Mouse (Mus musculus) right cerebral cortex, postnatal 10 days (tissue): ENCODE results near the gene Fnbp1.

Source experiments
- DNase-seq, 2 experiments: peaks; one replicate each; pipeline ENCODE4 v3.0.0; 2021; ENCODE audit warnings: low spot score in 2 of 2

Gene Fnbp1

DNA sequence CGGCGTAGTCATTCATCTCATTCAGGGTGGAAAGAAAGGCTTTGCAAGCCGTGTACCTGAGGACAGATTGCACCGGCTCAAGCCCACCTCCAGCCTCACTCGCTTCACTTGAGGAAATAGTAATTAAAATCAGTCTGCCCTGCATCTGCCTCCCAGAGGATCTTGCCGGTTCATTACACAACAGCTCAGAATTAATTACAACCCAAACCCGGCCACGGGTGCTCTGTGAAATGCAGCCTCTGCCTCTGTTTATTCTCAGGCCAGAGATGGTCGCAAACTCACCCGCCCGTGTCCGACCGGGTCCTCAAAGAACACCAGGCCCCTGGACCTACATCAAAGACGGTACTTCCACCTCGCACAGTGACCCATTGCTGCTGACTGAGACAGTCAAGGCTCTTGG is 45.7 kb downstream of the Fnbp1 start:
- DNase-seq, result no peak

DNA sequence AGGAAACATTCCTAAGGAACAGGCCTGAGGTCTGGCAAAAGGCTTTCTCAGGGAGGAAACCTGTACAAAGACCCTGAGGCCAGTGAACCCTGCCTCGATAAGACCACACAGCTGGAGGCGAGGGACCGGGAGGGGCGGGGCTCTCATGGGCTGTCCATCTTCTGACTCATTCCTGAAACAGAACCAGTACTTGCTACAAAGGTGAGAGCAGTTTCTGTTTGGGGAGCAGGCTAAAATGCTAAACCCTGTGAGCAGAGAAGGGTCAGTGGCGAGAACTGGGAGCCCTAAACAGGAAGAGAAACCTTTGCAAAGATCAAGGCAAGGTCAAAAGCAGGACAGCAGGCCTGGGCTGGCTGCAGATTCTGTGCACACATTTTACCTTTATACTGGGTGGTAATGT is 47.2 kb downstream of the Fnbp1 start:
- no peak for DNase-seq

DNA sequence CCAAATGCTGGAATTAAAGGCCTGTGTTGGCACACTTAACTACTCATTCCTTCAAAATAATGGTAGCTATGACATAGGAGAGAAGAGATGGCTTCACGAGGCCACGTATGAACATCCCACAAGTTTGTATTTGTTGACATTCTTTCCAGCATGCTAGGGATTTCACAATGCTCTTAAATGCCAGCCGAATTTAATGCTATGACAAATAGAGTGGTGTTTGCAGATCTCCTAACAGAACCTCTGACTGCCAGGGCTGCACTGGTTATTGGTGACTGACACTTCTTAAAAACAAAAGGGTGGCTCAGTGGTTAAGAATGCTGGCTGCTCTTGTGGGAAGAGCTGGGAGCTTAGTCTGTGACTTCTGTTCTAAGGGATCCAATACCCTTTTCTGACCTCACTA is 48.9 kb downstream of the Fnbp1 start:
- DNase-seq, result no peak

DNA sequence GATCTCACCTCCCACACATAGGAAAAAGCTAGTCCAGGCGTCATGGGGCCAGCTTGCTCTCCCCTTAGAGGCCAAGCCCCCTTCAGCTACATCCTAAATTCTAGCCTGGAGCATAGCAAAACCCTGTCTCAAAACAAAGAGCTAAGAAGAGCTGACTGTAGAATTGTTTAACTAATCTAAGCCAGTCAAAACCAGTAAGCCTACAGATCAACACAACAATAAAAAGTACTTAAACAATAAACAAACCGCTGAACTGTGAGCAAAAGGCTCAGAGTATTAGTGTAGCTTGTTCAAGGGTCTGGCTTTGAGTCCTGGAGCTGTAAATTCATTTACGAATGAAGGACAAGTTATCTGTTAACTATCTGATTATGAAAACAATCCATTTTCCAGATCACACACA is 50.6 kb downstream of the Fnbp1 start:
- DNase-seq, result no peak

DNA sequence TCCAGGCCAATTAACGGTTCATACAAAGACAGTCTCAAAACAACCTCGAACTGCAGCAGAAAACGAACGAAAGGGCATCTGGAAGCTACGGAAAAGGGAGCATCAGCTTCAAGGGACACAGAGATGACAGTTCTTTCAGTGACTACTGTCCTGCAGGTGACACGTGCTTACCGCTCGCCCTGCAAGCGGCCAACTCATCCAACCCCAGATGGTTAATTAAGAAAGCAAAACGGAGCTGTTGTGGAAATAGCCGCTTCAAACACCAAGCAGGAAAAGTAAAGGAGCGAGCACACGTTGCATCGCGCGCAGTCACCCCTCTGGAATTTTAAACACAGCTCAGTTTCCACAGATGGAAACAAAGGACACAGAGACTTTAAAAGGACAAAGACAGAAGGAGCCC is 52.2 kb downstream of the Fnbp1 start:
- no peak for DNase-seq

DNA sequence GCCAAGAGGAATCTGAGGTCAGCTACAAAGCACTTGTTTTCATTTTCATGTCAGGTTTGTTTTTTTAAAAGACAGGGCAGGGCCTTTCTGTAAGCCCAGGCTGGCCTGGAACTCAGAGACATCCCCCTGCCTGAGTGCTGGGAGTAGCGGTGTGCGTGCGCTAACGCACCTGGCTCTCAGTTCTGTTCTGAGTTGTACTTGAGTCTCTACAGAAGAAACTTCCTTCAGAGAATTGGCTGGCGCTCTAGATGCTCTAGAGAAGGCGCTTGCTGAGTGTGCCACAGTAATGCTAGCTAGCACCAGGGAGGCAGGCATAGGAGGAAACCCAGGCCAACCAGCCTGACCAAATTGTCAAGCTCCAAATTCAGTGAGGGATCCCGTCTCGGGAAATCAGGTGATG is 52.9 kb downstream of the Fnbp1 start:
- no peak for DNase-seq

DNA sequence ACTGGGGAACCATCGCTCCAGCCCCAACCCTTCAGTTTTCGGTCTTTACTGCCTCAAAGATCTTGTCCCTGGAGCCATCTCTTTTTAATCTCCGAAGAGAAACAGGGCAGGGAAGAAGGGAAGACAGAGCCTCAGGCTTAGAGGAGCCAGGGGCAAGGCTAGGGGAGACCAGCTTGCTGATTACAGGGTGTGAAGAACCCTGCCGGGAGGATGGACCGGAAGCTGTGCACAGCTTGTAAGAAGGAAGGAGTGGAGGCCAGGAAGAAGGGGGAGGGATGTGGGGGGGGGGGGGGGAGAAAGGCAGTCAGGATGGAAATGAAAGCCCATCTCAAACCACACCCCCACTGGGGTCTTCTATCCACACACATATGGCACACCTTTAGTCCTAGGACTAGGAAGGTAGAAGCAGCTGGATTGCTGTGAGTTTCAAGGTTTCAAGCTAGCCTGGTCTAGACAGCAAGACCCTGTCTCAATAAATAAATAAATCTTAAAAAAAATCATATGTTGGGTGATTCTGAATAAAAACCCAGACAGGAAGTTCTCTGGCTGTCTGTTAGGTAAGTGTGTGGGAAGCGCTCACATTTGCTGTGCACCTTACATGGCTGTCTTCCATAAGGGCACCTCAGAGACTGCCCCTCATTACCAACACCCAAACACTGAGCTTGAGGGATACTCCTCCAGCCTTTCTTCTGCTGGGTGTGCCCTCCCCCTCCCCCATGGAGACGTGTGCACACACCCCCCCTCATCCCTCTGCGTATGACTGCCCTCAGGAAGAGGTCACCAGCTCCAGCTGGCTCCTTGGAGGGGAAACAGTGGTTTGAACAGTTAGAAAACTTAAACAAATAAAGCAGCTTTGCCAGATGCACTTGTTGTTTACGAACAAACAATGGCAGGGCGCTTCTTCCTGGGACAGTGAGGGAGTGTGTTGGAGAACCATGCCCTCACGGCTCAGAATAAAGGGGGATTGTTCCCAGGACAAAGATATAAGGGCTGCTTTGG is 53.8 kb downstream of the Fnbp1 start:
- no peak for DNase-seq

DNA sequence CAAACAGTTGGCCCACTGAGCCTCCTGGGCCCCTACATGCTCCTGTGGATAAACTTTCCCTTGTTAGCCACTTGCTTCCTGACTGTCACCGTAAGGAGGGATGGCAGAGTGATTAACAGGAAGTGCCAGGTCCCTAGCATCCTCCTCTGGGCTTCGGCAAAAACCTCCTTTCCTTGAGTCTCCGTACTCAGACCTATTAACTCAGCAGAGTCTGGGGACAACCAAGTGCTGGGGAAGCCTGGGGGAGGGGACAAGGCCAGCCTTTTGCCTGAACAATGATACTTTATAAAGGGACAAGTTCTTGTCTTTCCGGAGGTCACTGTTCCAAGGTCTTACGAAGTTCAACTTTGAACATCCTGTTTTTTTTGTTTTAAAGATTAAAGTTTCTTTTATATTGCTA is 54.7 kb downstream of the Fnbp1 start:
- no peak for DNase-seq

DNA sequence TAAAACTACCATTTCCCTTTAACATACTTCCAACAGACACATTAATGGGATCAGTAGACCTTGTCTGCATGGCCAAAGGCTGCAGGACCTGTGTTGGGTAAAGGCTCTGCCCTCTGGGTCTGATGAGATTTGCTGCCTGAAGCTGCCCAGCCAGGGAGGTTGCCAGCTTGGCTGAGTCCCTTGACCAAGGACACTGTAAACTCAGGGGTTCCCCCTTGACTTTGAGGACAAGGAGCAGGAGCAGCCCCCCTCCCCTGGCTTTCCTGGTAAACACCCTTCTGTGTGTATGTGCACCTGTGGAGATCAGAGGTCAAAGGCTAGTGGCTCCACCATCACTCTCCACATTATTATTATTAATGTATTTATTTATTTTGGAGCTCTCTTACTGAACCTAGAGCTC is 55.3 kb downstream of the Fnbp1 start:
- no peak for DNase-seq

DNA sequence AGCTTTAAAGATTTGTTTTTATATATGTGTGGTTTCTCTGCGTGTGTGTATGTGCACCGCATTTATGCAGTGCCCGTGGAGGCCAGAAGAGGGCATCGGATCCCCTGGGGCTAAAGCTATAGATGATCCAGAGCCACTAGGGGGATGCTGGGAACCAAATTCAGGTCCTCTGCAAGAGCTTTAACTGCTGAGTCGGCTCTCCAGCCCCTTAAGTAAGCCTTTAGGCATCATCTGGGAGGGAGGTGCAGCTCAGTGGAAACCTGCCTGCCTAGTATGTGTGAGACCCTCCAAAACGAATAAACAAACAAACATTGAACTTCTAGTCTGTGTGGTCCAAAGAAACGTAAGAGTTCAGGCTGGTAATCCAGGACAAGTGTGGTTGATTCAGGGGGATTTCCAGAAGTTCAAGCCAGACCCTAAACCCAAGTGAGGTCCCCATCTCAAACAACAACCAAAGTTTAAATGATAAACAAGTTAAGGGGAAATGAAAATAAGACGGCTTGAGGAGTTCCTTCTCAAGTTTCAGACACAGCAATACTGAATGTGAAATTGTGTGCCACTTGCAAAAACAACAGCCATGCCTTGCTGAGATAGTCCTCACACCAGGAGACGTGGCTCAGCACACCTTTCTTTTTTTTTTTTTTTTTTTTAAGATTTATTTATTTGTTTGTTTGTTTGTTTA is 57.5 kb downstream of the Fnbp1 start:
- DNase-seq, result no peak

DNA sequence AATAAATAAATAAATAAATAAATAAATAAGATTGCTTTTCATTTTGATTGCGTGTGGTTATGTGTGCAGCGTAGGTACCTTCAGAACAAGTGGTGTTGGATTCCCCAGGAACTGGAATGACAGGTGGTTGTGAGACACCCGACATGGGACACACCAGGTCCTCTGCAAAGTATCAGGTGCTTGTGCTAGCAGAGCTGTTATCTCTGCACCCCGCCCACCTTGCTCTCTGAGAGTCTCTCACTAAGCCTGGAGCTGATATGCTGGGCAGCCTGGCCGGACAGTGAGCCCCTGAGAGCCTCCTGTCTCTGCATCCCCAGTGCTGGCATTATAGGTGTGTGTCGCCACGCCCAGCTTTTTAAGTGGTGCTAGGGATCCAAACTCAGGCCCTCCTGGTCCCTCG is 58.4 kb downstream of the Fnbp1 start:
- no peak for DNase-seq

DNA sequence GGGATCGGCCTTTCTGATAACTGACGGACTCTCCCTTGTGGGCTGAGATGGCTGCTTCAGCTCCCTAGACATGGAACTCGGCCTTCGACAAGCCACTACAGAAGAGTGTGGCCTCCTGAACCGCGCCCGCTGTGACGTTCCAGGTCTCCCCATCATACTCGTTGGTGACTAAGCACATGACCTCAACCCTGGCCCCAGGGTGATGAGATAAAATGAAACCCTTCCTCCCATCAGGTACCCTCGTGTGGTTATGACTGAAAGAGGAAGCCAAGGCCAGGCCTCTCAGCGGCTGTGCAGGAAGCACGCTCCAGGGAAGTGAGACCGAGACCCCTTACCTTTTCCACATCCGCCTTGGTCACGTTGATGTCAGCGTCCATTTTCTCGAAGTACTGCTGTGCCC is 59.2 kb downstream of the Fnbp1 start:
- no peak for DNase-seq

DNA sequence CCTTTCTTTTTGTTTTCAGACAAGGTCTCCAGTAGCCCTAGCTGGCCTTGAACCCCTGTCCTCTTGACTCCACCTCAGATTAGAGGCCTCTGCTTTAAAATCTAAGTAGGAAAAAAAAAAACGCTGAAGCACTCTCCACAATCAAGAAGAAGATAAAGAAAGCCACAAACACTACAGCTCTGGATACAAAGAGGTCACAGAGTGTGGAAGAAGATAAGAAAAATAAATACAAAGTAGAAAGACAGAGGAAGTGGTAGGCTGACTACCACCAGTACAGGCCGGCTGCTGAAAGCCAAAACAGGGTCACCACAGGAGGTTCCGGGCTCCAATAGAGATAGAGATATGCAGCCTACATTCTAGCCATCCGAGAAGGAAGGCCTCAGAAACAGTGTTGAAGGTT is 60.5 kb downstream of the Fnbp1 start:
- no peak for DNase-seq

DNA sequence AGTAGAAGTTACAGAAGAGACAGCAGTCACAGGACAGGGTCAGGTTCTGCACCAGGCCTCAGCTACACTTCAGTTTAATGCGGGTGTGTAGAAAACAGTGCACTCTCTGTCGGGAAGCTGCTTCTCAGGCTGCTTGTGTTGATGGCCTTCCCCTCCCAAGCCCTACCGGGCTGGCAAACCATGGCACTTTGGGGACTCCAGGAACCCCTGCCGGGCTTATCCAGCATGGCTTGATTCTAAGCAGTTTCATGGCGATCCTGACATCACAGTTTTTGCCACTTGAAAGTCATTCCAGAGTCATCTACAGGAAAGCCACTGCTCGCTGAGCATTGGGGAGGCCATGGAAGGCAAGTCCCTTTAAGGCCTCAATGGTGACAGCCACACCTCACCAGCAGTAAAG is 62.7 kb downstream of the Fnbp1 start:
- no peak for DNase-seq

DNA sequence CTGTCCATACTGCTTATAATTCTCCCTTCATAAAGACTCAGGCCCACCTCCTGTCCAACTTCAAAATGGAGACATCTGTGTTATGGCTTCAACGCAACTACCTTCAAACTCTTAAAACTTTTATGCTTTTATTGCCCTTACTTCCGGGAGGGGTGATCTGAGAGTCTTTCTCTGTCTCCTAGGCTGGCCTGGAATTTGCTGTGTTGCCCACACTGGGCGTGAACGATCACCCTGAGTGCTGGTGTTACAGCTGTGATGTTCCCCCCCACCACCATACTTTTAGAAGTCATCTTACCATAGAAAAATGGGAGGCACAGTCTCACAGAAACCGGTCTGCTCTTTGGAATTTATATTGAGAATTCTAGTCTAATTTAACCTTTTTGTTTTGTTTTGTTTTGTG is 64.2 kb downstream of the Fnbp1 start:
- DNase-seq, result no peak

DNA sequence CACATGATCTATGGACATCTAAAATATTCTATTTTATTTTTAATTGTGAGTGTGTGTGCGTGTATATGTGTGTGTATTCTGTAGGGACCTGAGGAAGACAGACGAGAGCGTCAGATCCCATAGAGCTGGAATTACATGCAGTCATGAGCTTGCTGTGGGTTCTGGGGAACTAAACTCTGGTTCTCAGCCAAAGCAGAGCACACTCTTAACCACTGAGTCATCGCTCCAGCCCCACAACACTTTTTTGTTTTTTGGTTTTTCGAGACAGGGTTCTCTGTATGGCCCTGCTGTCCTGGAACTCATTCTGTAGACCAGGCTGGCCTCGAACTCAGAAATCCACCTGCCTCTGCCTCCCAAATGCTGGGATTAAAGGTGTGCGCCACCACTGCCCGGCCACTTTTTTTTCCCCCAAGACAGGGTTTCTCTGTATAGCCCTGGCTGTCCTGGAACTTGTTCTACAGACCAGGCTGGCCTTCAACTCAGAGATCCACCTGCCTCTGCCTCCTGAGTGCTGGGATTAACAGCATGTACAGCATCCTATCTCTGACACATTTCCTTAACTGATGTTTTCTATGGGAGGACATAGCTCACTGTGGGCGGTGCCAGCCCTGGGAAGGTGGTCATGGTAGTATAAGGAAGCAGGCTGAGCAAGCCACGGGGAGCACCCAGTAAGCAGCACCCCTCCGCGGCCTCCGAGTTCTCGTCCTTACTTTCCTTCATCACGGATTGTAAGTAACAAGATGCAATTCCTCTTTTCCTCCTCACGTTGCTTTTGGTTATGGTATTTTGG is 65.3 kb downstream of the Fnbp1 start:
- no peak for DNase-seq

DNA sequence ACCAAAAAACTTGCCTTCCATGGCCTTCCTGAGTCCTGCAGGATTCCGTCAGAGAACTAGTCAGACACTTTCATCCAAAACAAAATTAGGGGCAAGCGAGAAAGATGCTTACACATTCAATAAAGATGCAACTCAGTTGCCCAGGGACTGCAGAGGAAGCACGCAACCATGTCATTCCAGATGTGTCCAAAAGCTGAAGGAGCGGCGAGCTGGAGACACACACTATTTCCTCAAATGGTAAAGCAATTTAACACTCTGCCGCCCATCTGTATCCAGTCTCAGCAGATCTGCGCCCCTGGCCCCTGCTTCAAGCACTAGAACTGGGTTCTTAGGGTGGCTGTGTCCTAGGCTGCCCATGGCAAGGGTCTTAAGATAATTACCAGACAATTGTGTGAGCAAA is 66.0 kb downstream of the Fnbp1 start:
- no peak for DNase-seq

DNA sequence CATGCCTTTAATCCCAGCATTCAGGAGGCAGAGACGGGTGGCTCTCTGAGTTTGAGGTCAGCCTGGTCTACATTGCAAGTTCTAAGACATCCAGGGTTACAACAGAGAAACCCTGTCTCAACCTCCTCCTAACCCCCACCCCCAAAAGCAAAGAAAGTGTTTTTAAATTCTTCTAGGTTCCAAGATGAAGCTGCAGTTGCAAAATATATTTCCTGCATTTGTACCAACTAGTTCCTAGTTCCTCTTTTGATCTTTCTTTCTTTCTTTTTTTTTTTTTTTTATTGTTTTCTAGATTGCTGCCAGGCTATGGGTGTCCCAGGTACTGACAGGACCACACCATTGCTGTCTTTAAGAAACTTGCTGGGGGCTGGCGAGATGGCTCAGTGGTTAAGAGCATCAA is 66.6 kb downstream of the Fnbp1 start:
- no peak for DNase-seq

DNA sequence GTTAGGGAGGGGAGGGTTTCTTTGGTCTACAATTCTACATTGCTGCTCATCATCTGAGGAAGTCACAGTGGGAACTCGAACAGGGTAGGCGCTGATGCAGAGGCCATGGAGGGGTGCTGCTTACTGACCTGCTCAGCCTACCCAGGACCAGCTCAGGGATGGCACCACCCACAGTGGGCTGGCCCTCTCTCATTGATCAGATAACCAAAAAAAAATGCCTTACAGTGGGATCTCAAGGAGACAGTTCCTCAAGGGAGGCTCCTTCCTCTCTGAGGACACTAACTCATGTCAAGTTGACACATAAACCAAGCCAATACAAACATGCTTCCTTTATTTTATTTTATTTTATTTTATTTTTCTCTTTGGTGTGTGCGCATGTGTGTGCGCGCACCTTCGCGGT is 72.3 kb downstream of the Fnbp1 start:
- DNase-seq, result no peak

DNA sequence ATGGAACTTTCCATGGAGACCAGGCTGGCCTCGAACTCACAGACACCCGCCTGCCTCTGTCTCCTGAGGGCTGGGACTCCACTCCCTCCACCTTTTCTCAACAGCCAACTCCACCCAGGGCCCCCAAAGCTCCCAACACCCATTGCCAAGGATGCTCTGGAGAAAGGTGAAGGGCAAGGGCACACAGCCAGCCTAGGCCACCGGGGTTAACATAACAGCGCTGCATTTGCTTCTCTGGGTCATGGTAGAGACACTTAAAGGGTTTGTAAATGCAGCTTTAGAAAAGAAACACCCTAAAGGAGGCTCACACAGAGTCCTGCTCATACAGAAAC is 72.7 kb downstream of the Fnbp1 start:
- no peak for DNase-seq

DNA sequence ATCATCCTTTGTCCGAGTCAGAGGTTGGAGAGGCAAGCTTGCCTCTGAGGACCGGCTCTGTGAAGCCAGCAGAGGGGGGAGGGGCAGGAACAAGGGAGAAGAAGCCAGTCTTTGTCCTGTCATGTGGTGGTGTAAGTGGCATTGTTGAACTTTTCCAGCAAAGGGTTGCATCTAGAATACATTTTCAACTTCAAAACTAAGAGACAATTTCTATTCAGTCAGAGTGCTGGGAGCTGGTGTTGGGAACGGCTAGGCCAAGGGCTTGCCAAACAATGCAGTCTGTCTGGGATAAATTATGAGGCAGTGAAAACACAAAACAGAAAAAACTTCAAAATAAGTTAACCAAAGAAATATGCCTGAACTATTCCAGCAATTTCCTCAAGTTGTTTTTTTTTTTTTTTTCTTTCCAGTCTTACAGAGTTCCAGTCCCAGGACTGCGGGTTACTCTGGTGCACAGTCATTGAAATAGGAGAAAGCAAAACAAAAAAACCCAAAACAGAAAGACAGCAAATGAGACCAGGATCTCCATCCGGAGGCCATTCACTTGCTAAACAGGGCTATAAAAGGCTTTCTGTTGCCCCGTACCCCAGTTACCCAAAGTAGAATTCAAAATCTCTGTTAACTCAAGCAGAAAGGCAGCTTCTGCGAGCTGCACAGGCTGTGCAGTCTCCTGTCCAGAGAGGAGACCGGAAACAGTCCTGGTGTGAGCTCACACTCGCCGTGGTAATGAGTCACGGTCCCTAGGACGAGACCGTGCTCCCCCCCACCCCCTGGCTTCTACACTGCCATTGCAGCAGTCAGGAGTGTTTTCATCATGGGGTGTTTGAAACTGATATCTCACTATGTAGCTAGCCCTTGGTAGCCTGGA is 73.3 kb downstream of the Fnbp1 start:
- peak; percentile 71 to 77 for DNase-seq
